Mouse (Mus musculus) T-helper 1 cell (primary cell): ENCODE measurements around the gene Cort.
"Not testable (repeated sequence)": the region's sequence is repeated elsewhere in the genome, so short reads cannot be mapped to it uniquely, and the experiment has no call there.

Experiments used
- in situ Hi-C: fragments of 300-600 bp; cut with MboI, MseI; formaldehyde crosslinking; loops from one replicate; pipeline ENCODE4 v1.15.1; 2025; ENCODE audit warnings: high pct_unique_total_duplicates

The Cort gene

GRCm38 (mm10) chr4:149126663-149127062 is at the start of gene Cort:
Gene Cort (minus strand): TSS chr4:149126763.
- in situ Hi-C loops, result no loop called here

GRCm38 (mm10) chr4:149173661-149174060 is 47.1 kb upstream of the Cort start:
- in situ Hi-C loops, result no loop called here

GRCm38 (mm10) chr4:149172666-149173065 is 46.1 kb upstream of the Cort start:
- in situ Hi-C loops, result no loop called here

GRCm38 (mm10) chr4:149172083-149172482 is 45.5 kb upstream of the Cort start:
- in situ Hi-C loops, result no loop called here

GRCm38 (mm10) chr4:149171581-149171981 is 45.0 kb upstream of the Cort start:
- in situ Hi-C loops, result no loop called here

GRCm38 (mm10) chr4:149170394-149170931 is 43.9 kb upstream of the Cort start:
- in situ Hi-C loops, result no loop called here

- in situ Hi-C loops, result not testable (repeated sequence)
These were observed 43.4 kb upstream of the Cort start for GRCm38 (mm10) chr4:149169926-149170325.

- in situ Hi-C loops, result no loop called here
These were observed 41.5 kb upstream of the Cort start for GRCm38 (mm10) chr4:149168016-149168415.

GRCm38 (mm10) chr4:149166957-149167611 is 40.5 kb upstream of the Cort start:
- in situ Hi-C loops, result no loop called here

GRCm38 (mm10) chr4:149166215-149166946 is 39.8 kb upstream of the Cort start, which contains the start of gene Pgd:
Gene Pgd (minus strand): TSS chr4:149166771.
- in situ Hi-C loops, result no loop called here

- in situ Hi-C loops, result no loop called here
These were observed 37.6 kb upstream of the Cort start for GRCm38 (mm10) chr4:149164150-149164549.

- in situ Hi-C loops, result no loop called here
These were observed 36.6 kb upstream of the Cort start for GRCm38 (mm10) chr4:149163196-149163595.

GRCm38 (mm10) chr4:149161166-149161565 is 34.6 kb upstream of the Cort start:
- in situ Hi-C loops, result no loop called here

- in situ Hi-C loops, result no loop called here
These were observed 33.3 kb upstream of the Cort start for GRCm38 (mm10) chr4:149159891-149160290.

GRCm38 (mm10) chr4:149159203-149159602 is 32.6 kb upstream of the Cort start:
- in situ Hi-C loops, result no loop called here

- in situ Hi-C loops, result no loop called here
These were observed 30.9 kb upstream of the Cort start for GRCm38 (mm10) chr4:149157415-149157973.

GRCm38 (mm10) chr4:149155711-149156110 is 29.1 kb upstream of the Cort start:
- in situ Hi-C loops, result no loop called here

GRCm38 (mm10) chr4:149154859-149155258 is 28.3 kb upstream of the Cort start:
- in situ Hi-C loops, result no loop called here

- in situ Hi-C loops, result no loop called here
These were observed 24.2 kb upstream of the Cort start for GRCm38 (mm10) chr4:149150721-149151120.

GRCm38 (mm10) chr4:149150256-149150655 is 23.7 kb upstream of the Cort start:
- in situ Hi-C loops, result no loop called here

GRCm38 (mm10) chr4:149149611-149150010 is 23.0 kb upstream of the Cort start:
- in situ Hi-C loops, result loop anchor here (10.0 kb wide), 2 partner anchors 305 to 395 kb away; partner anchors contain the start of gene Rbp7

GRCm38 (mm10) chr4:149149196-149149595 is 22.6 kb upstream of the Cort start:
- in situ Hi-C loops, result loop anchor here (10.0 kb wide), 2 partner anchors 306 to 396 kb away; partner anchors contain the start of gene Rbp7
